Mouse (Mus musculus) brain, embryonic 14.5 days (tissue): ENCODE data around the gene Prex1.

ENCODE experiments used
- CTCF ChIP-seq: fragments of 200-500 bp; IDR thresholded peaks from 2 replicates; pipeline ENCODE4 v1.5.1; 2012; ENCODE audit warnings: inconsistent platforms, mild to moderate bottlenecking, moderate library complexity, borderline replicate concordance; ENCODE audit not compliant: insufficient read depth, insufficient read length; ENCODE audit errors: extremely low read depth
- POLR2A ChIP-seq: fragments of 200-500 bp; IDR thresholded peaks from 2 replicates; pipeline ENCODE4 v1.6.1; 2012; ENCODE audit warnings: mild to moderate bottlenecking, inconsistent platforms, borderline replicate concordance; ENCODE audit not compliant: poor library complexity, insufficient read depth, insufficient read length, severe bottlenecking; ENCODE audit errors: extremely low read depth

- no peak for TF ChIP-seq POLR2A
- no peak for TF ChIP-seq CTCF
Observed at GRCm38 (mm10) chr2:166654875-166655274, 58.8 kb downstream of the Prex1 start.
